In genomic region chr9:21706586-21707265, GRCm38 (mm10) we compare ENCODE assay signal across 13 mouse cellular contexts. TPM values are rescaled to one million over a fixed set of nuclear protein-coding genes. Genes with fewer than 3 reads are reported as not detected.
DNase-seq lines count a peak whose midpoint lies in the region; ATAC-seq and TF ChIP-seq lines count a peak whose summit lies in the region.
"Had no signal": no experiment of that assay in that cellular context is flagged by ENCODE, and none has a peak within 500 bp of the region (broad histone marks: within the 10 kb centered on the region; RNA-seq: fewer than 3 reads in every experiment).

No protein-coding gene starts in this region.

- no peak overlapping the region for H3K9ac ChIP-seq in forebrain, embryonic 13.5 days
- no peak overlapping the region for H3K9ac ChIP-seq in forebrain, embryonic 16.5 days (replicated peaks; ENCODE audit: low read depth, low read length)
- no peak overlapping the region for H3K9ac ChIP-seq in limb, embryonic 11.5 days (ENCODE audit: low read length)
- no peak overlapping the region for H3K9ac ChIP-seq in liver, embryonic 15.5 days

- TF ChIP-seq CTCF in thymus, adult 2 months (IDR thresholded peaks at IDR 0.05; ENCODE audit: borderline replicate concordance, control insufficient read depth, extremely low read depth, insufficient read depth, low read length, poor library complexity), result no peak

- H3K36me3 ChIP-seq in forebrain, embryonic 13.5 days (ENCODE audit: poor library complexity, severe bottlenecking), result peaks cover 80% of the 10 kb centered on the region
- H3K36me3 ChIP-seq in forebrain, embryonic 16.5 days (ENCODE audit: control insufficient read depth, insufficient read depth), result peaks cover 34% of the 10 kb centered on the region
- peaks cover 28% of the 10 kb centered on the region for H3K36me3 ChIP-seq in limb, embryonic 11.5 days (ENCODE audit: control insufficient read depth, insufficient read depth, low read length)
- H3K36me3 ChIP-seq in limb, embryonic 10.5 days, result peaks cover 82% of the 10 kb centered on the region
- H3K36me3 ChIP-seq in liver, embryonic 15.5 days (replicated peaks), result peaks cover 48% of the 10 kb centered on the region
- H3K36me3 ChIP-seq in thymus, adult 2 months (ENCODE audit: control insufficient read depth, insufficient read depth, low read length), result peaks cover 30% of the 10 kb centered on the region

- peak; percentile 48; the same call in 1 of the 2 replicates for ATAC-seq in forebrain, embryonic 13.5 days
- ATAC-seq in forebrain, embryonic 16.5 days, result no peak
- ATAC-seq in limb, embryonic 11.5 days (ENCODE audit: insufficient number of reproducible peaks, low FRiP score, low TSS enrichment, low read depth), result 0 out of 2 replicates have a peak, but pooled peaks have one; percentile 20
- ATAC-seq in liver, embryonic 15.5 days (ENCODE audit: insufficient read depth), result 0 out of 2 replicates have a peak, but pooled peaks have one; percentile 37

- no peak for DNase-seq in limb, embryonic 11.5 days (ENCODE audit: low spot score)
- no peak for DNase-seq in limb, embryonic 10.5 days (ENCODE audit: low spot score)
- DNase-seq in ZHBTc4 (ENCODE audit: low read depth, low spot score), result peak; percentile 64
- DNase-seq in thymus, adult 2 months, result no peak
- no peak for DNase-seq in right cerebral cortex, adult 2 months (ENCODE audit: low spot score in 2 of 2)
- DNase-seq: adrenal gland, adult 8-10 months; layer of hippocampus, postnatal 36 days had no signal

- H3K4me2 ChIP-seq in forebrain, embryonic 13.5 days, result no peak overlapping the region
- no peak overlapping the region for H3K4me2 ChIP-seq in forebrain, embryonic 16.5 days (ENCODE audit: low read length)
- no peak overlapping the region for H3K4me2 ChIP-seq in limb, embryonic 11.5 days (ENCODE audit: low read depth, severe bottlenecking)
- H3K4me2 ChIP-seq in liver, embryonic 15.5 days, result no peak overlapping the region
- H3K4me2 ChIP-seq: heart, embryonic 11.5 days had no signal

- H3K9me3 ChIP-seq in forebrain, embryonic 13.5 days (replicated peaks), result no peaks in the 10 kb centered on the region
- no peaks in the 10 kb centered on the region for H3K9me3 ChIP-seq in forebrain, embryonic 16.5 days (ENCODE audit: control insufficient read depth, low read length)
- no peaks in the 10 kb centered on the region for H3K9me3 ChIP-seq in limb, embryonic 11.5 days (ENCODE audit: control insufficient read depth, low read length)
- H3K9me3 ChIP-seq in limb, embryonic 10.5 days (replicated peaks), result no peaks in the 10 kb centered on the region
- H3K9me3 ChIP-seq in liver, embryonic 15.5 days (replicated peaks), result no peaks in the 10 kb centered on the region

- H3K27me3 ChIP-seq in forebrain, embryonic 13.5 days, result no peaks in the 10 kb centered on the region
- H3K27me3 ChIP-seq in forebrain, embryonic 16.5 days (replicated peaks; ENCODE audit: control insufficient read depth, insufficient read depth, low read length), result no peaks in the 10 kb centered on the region
- no peaks in the 10 kb centered on the region for H3K27me3 ChIP-seq in limb, embryonic 11.5 days (ENCODE audit: control insufficient read depth, insufficient read depth, low read length)
- no peaks in the 10 kb centered on the region for H3K27me3 ChIP-seq in limb, embryonic 10.5 days (ENCODE audit: low read depth, poor library complexity, severe bottlenecking)
- no peaks in the 10 kb centered on the region for H3K27me3 ChIP-seq in liver, embryonic 15.5 days
- H3K27me3 ChIP-seq in thymus, adult 2 months (ENCODE audit: control insufficient read depth, insufficient read depth, low read length), result no peaks in the 10 kb centered on the region

- 89% methylated on average over 8 of the region's 8 CpGs for WGBS in forebrain, embryonic 13.5 days
- 88% methylated on average over 8 of the region's 8 CpGs for WGBS in forebrain, embryonic 16.5 days
- 88% methylated on average over 8 of the region's 8 CpGs for WGBS in limb, embryonic 11.5 days
- WGBS in limb, embryonic 10.5 days, result 90% methylated on average over 8 of the region's 8 CpGs
- WGBS in liver, embryonic 15.5 days (ENCODE audit: insufficient replicate concordance), result 80% methylated on average over 8 of the region's 8 CpGs
- WGBS in thymus, adult 2 months, result 94% methylated on average over 8 of the region's 8 CpGs

- no peaks in the 10 kb centered on the region for H3K4me1 ChIP-seq in forebrain, embryonic 13.5 days
- no peaks in the 10 kb centered on the region for H3K4me1 ChIP-seq in forebrain, embryonic 16.5 days (replicated peaks; ENCODE audit: control insufficient read depth, insufficient read depth, low read length)
- no peaks in the 10 kb centered on the region for H3K4me1 ChIP-seq in limb, embryonic 11.5 days (ENCODE audit: control insufficient read depth, insufficient read depth, low read length)
- H3K4me1 ChIP-seq in limb, embryonic 10.5 days, result no peaks in the 10 kb centered on the region
- H3K4me1 ChIP-seq in liver, embryonic 15.5 days (replicated peaks), result peaks cover 5% of the 10 kb centered on the region; the same call in 1 of the 2 replicates
- H3K4me1 ChIP-seq in thymus, adult 2 months (replicated peaks; ENCODE audit: control insufficient read depth, insufficient read depth, low read length), result no peaks in the 10 kb centered on the region

- no peak overlapping the region for H3K4me3 ChIP-seq in forebrain, embryonic 13.5 days
- H3K4me3 ChIP-seq in forebrain, embryonic 16.5 days (replicated peaks; ENCODE audit: low read length), result no peak overlapping the region
- H3K4me3 ChIP-seq in limb, embryonic 11.5 days (ENCODE audit: low read depth, low read length), result no peak overlapping the region
- H3K4me3 ChIP-seq in limb, embryonic 10.5 days, result no peak overlapping the region
- no peak overlapping the region for H3K4me3 ChIP-seq in liver, embryonic 15.5 days (replicated peaks)
- H3K4me3 ChIP-seq in thymus, adult 2 months (ENCODE audit: control insufficient read depth, insufficient read depth, low read length), result no peak overlapping the region
- H3K4me3 ChIP-seq: erythroblast, embryonic 14.5 days had no signal

- no peak overlapping the region for H3K27ac ChIP-seq in forebrain, embryonic 13.5 days
- H3K27ac ChIP-seq in forebrain, embryonic 16.5 days (ENCODE audit: low read length), result no peak overlapping the region
- H3K27ac ChIP-seq in limb, embryonic 11.5 days (replicated peaks; ENCODE audit: low read depth, low read length), result no peak overlapping the region
- H3K27ac ChIP-seq in limb, embryonic 10.5 days, result no peak overlapping the region
- 0 out of 2 replicates have a peak overlapping the region, but pooled peaks have one; percentile 19 for H3K27ac ChIP-seq in liver, embryonic 15.5 days (replicated peaks)
- no peak overlapping the region for H3K27ac ChIP-seq in thymus, adult 2 months (ENCODE audit: control insufficient read depth, insufficient read depth, low read length)
- H3K27ac ChIP-seq: macrophage had no signal

- TF ChIP-seq POLR2A in thymus, adult 2 months (IDR thresholded peaks at IDR 0.05; ENCODE audit: control insufficient read depth, extremely low read depth, insufficient read depth, low read length, poor library complexity), result no peak

RNA-seq across cellular contexts. Expression of gene Ldlr, which starts 16.6 kb away (rescaled TPM):
- 21.2 and 26.3 TPM in 2 replicates for polyA plus RNA-seq in forebrain, embryonic 13.5 days (2015; fragmentation: Nextera tagmentation; extraction: Ambion mirVana)
- 16.1 and 18.8 TPM in 2 replicates for polyA plus RNA-seq in forebrain, embryonic 16.5 days (2015; fragmentation: Nextera tagmentation; extraction: Ambion mirVana)
- 15.2 and 23.2 TPM in 2 replicates for polyA plus RNA-seq in limb, embryonic 11.5 days (2014; fragmentation: Nextera tagmentation; extraction: Ambion mirVana)
- polyA plus RNA-seq in limb, embryonic 10.5 days (2016; fragmentation: Nextera tagmentation; extraction: Ambion mirVana), result 55.2 and 57.3 TPM in 2 replicates
- 24.5 and 24.6 TPM in 2 replicates for polyA plus RNA-seq in liver, embryonic 15.5 days (2015; fragmentation: Nextera tagmentation; extraction: Ambion mirVana)
- 23.9 and 30.5 TPM in 2 replicates for polyA plus RNA-seq in thymus, adult 2 months (2012; rRNA removed)

RNA-seq across cellular contexts. Expression of gene Spc24, which starts 53.4 kb away (rescaled TPM):
- 95.6 and 95.7 TPM in 2 replicates for polyA plus RNA-seq in forebrain, embryonic 13.5 days (2015; fragmentation: Nextera tagmentation; extraction: Ambion mirVana)
- 35.1 and 42.8 TPM in 2 replicates for polyA plus RNA-seq in forebrain, embryonic 16.5 days (2015; fragmentation: Nextera tagmentation; extraction: Ambion mirVana)
- polyA plus RNA-seq in limb, embryonic 11.5 days (2014; fragmentation: Nextera tagmentation; extraction: Ambion mirVana), result 176 and 183 TPM in 2 replicates
- polyA plus RNA-seq in limb, embryonic 10.5 days (2016; fragmentation: Nextera tagmentation; extraction: Ambion mirVana), result 225 and 232 TPM in 2 replicates
- polyA plus RNA-seq in liver, embryonic 15.5 days (2015; fragmentation: Nextera tagmentation; extraction: Ambion mirVana), result 76.8 and 82.2 TPM in 2 replicates
- polyA plus RNA-seq in thymus, adult 2 months (2012; rRNA removed), result 59.0 and 75.8 TPM in 2 replicates
